Mouse (Mus musculus) megakaryocyte progenitor cell, adult 5-6 weeks (primary cell): ENCODE results near the gene Cenps. TPM values are rescaled to one million over a fixed set of nuclear protein-coding genes. Genes with fewer than 3 reads are reported as not detected.
A peak's percentile ranks its signal among the peaks of the same experiment; 100 is the strongest.
"Not testable (repeated sequence)": the region's sequence is repeated elsewhere in the genome, so short reads cannot be mapped to it uniquely, and the experiment has no call there.

Experiments used
- ATAC-seq: replicated peaks from 2 replicates; pipeline ENCODE4 v1.8.0; 2016; ENCODE audit warnings: mild to moderate bottlenecking, moderate TSS enrichment, inconsistent platforms; ENCODE audit not compliant: poor library complexity
- total RNA-seq, 2 experiments: library from RNA; stranded (forward) in 1 of 2; stranded (reverse) in 1 of 2; fragments of 157-497, 149-512 nt in 1 of 2; fragments of 200-1000 nt in 1 of 2; gene quantifications; 2 replicates each; pipeline versions ENCODE4 v1.2.3 to v1.2.4; 2015 to 2017

Cenps gene
- total RNA-seq (2015) (19.3 and 23.2 TPM in 2 replicates), total RNA-seq (2017) (26.0 and 35.2 TPM in 2 replicates)

DNA sequence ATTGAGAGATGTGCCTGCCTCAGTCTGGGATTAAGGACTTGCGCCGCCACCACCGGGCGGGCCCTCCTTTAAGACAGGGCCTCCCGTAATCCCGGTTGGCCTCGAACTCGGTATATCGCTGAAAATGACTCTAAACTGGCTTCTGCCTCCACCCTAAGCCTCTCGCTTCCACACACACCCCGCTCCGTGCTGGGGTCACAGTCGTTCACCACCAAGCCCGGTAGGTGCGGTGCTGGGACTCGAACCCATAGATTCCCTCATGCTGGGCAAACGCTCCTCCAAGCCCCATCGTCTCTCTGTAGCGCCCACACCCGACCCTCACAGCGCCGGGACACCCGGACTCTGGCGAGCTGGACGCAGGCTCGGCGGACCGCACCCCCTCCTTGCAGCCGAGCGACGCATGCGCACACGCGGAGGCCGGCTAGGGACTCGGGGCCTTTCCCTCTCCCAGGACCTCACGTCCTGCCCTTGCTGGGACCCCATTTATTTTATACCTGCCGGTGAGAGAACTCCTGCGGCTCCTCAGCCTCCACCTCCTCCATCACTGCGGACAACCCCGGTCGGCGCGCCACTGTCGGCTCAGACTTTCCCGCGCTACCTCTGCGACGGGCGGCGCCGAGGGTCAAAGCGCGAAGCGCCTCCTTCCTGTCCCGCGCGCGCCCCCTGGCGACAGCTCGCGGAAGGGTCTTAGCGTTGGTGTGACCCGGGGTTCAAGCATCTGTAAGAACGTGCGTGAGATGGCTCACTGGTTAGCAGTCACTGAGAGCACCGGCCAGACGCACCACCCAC, at the start of gene Cenps:
Gene Cenps, minus strand, starts transcription at position 648 of the 789 bp plus-strand sequence.
- peak; percentile 94 for ATAC-seq

DNA sequence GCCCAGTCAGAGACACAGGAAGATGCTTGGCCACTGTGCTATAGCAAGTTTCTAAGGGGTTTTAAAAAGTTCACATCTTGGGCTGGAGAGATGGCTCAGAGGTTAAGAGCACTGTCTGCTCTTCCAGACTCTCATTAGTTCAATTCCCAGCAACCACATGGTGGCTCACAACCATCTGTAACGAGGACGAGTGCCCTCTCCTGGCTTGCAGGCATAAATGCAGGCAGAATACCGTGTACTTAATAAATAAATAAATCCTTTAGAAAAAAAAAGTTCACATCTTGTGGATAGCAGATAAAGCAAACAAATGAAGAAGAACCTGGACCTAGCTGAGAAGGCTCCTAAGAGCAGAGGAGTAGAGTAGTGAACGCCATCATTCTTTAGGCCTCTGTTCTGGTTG, 45.3 kb upstream of the Cenps start:
- 0 out of 2 replicates have a peak, but pooled peaks have one; percentile 18 for ATAC-seq

DNA sequence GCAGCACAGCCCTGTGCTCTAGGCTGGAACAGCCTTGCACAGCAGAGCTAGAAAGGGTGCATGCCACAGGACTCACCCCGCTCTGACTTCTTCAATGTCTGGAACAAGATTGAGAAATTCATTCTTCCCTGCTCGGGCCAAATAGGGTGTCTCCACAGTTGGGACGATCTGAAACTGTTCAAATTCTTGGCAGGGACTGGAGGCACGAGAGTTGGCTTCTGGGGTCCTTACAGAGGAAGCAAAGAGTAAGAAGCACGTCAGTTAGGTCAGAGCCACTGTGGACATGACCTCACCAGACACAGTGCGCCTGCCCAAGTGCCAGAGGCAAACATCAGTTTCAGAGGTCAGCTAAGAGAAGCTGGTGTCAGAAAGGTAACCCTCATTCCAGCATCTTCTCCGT, 44.8 kb upstream of the Cenps start:
- ATAC-seq = peak; percentile 56

DNA sequence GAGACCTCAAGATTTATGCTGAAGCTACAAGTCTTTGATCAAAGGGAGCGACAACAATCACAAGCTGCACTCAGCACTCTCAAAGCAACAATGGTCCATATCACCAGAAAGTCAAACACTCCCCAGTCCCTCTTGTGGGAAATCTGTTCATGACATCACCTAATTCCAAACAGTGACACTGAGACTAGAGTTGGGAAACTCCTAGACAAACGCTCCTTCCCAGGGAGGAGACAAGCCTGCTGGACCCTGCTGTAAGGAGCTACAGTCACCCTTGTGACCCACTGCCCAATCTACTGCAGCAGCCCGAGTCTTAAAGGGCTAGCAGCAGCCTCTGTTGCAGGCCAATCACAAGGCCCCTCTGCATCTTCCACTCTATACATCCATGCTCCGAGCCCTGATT, 42.1 kb upstream of the Cenps start:
- no peak for ATAC-seq

DNA sequence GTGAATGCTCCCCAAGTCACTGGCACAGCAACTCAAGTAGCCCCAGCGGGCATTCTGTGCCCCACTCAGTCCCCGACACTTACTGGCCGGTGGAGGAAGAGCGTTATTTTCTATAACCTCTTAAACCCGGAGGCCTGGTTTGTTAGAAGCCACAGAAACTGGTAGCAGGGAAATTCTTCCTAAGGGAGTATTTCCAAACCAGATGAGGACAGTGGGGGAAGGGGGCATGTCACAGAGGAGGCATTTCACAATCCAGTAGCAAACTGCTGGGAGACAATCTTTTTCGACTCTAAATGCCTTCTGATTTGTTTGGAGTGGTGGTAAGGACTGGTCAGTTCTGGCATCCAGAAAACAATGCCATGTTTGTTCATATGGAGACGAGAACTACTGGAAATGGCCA, 41.7 kb upstream of the Cenps start:
- ATAC-seq = peak; percentile 27

DNA sequence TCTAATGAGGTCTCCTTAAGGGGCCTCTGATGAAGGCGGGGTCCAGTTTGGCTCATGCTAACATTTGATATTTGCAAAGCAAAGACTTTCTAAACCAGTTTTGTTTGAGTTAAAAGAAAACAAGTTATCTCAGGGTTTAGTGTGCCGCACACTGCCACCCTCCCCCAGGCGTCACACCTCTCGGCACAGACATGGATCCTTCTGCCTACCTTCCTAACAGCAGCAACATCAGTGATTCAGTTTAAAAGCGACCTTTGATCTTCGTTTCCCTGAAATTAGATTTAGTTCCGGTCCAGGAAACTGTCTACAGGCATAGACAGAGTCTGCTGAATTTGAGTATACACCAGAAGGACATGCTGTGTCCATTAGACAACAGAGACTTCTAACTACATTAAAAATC, 40.9 kb upstream of the Cenps start:
- no peak for ATAC-seq

DNA sequence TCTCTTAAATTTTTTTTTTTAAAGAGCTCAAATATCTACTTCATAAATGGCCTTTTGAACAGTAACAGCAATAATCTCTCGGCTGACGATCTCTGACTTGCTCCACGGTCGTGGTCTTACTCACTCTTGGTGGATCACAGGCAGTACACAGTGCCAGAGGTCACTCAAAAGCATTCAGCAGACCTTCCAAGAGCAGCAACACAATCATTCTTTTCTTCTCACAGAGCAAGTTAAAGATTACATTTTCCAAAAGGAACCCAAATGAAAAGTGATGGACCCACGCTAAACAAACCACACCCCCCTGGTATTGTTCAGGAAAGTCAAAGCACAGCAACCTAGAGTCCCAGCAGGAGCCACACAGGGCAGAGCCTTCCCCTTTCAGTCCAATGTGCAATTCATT, 39.6 kb upstream of the Cenps start:
- no peak for ATAC-seq

DNA sequence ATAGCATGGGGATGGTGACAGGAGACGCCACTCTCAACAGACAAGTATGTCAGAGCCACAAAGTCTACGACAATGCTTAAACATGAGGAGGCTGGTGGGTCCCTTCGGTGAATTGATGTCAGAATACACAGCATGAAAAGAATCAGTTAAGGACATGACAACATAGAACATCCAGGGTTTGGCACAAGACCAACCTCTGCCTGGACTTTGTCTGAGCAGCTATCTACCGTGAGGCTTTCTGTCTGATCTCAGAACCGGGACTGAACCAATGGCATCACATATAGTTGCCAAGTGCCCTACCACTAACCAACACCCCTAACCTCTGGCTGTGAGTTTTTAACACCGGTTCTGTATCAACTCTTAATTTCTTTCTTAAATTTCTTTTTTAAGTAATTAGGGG, 39.2 kb upstream of the Cenps start:
- ATAC-seq = no peak

DNA sequence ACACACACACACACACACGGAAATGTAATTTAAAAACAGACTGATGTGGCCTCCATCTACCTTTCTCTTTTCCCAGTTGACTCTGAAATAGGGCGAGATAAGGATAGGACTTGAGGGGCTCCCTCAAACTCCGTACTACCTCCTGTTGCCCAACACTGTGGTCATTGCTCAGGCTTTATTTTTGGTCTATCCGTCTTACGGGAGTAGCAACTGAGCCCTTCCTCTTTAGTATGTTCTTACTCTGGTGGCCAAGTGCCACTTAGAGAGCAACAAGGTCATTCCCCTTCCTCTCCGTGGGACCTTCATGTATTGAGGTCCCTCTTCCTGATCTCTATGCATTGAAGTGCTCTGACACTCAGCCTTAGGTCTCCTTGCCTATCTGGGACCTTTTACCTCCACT, 36.2 kb upstream of the Cenps start:
- ATAC-seq = peak; percentile 67

DNA sequence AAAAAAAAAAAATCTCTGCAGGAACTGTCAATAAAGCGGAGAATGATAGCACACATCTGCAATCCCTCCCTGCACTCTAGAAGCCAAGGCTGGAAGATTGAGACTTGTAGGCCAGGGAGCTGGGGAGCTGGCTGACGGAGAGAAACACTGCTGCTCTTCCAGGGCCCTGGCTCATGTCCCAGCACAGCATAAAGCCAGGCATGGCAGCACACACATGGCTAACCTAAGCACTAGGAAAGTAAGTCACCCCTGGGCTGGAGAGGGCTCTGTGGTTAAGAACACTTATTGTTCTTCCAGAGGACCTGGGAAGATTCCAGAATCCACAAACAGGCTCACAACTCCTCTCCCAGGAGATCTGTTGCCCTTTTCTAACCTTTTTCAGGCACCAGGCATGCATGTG, 35.2 kb upstream of the Cenps start:
- no peak for ATAC-seq

DNA sequence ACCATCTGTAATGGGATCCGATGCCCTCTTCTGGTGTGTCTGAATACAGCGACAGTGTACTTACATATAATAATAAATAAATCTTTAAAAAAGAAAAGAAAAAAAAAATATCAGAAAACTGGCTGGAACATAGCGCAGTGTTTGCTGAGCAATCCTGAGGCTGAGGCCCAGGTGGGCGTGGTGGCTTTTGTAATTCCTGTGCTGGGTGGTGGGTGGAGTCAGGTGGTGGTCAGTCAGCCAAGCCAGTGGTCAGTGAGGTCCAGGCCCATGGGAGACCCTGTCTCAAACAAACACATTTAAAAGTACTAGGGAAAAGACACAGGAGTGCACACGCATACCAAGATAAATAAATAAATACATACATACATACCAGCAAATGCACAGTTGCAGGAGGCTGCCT, 34.7 kb upstream of the Cenps start:
- no peak for ATAC-seq

DNA sequence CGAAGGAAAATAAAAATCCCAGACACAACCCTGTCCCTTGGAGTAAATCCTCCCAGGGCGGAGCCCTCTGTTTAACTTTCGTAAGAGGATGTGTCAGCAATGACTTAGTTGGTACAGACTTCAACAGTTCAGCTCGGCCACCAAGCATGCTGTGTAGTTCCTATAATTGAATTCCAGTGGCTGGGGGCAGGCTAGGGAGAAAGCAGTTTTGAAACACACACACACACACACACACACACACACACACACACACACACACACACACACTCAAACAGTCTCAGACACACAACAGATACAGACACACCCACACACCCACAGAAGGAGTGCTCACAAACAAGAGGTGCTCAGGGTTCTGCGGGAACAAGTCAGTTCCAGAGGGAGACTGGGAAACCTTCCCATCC, 34.2 kb upstream of the Cenps start:
- ATAC-seq = peak; percentile 47

DNA sequence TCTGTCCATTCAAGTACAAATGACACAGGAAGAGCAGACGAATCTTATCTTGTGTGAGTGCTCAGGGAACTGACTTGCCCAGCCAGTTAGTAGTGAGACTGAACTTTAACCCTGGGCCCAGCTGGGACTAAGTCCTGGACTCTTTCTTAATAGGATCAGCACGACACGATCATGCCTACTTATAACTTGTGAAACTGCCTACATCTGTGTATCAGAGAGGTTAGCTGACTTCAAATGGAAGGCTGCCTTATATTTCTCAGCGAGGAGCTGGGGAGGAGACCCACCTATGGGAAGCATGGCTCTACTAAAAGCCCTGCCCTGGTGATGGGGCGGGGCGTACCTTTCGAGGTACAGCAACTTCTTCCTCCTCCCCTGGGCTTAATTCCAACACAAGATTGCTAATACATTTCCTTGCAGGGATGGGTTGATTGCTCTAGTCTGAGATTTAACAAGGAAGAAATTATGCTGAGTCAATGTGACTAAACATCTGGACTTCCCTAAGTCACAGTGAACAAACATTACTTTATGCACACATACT, 33.0 kb upstream of the Cenps start:
- ATAC-seq = peak; percentile 27

DNA sequence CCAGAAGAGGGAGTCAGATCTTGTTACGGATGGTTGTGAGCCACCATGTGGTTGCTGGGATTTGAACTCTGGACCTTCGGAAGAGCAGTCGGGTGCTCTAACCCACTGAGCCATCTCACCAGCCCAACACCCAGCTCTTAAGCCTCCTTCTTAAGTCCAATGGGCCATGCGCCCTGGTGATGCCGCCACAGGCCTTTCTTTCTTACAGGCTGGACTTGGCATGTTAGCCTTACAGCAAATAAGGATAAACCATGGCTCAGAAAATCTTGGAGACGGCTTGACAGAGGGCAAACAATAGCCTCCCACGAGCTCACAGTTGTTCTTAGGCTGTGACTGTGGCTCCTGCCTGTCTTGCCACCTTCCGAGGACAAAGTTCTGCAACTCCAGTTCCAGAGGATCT, 32.5 kb upstream of the Cenps start:
- not testable (repeated sequence) for ATAC-seq

DNA sequence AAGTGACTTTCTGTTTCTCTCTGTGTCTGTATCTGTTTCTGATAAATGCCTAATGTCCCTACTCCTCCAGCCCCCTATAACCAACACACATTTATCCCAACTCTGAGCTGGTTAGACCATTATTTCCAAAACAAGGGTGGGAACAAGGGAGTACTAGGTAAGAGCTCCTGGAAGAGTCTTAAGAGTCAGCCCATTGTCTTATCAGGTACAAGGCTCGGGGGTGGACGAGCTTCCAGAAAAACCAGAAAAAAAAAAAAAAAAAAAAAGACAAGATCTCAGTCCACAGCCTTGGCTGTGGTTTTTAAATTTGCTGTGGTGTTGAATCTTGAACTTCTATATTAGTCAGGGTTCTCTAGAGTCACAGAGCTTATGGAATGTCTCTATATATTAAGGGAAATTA, 30.6 kb upstream of the Cenps start:
- no peak for ATAC-seq

DNA sequence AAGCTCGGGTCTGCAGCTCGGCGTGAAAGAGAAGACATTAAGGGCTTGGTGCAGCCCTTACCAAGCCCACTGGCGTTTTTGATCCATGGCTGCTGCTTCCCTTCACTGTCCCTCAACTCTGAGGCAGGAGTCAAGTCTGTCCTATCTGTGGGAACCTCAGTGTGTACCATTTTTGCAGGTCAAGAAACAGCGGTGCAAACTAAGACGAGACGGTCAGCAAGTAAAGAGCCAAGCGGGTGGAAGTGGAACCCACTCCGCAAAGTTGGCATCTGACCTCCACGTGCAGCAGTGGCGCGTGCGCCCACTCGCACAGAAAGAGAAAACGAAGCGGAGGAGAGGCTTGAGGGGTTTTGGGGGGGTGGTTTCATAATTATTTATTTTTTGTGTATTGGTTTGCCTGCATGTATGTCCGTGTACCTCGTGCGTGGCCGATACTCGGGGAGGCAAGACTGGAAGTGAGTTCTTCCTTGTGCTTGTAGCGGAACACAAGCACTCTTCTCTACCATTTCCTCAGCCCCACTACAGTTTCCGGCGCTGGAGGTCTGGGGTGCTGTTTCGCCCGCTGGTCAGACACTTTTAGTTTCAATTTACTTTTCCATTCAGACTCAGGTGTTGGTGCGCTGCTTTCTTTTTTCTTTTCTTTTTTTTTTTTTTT, 29.7 kb upstream of the Cenps start:
- ATAC-seq = peak; percentile 18

DNA sequence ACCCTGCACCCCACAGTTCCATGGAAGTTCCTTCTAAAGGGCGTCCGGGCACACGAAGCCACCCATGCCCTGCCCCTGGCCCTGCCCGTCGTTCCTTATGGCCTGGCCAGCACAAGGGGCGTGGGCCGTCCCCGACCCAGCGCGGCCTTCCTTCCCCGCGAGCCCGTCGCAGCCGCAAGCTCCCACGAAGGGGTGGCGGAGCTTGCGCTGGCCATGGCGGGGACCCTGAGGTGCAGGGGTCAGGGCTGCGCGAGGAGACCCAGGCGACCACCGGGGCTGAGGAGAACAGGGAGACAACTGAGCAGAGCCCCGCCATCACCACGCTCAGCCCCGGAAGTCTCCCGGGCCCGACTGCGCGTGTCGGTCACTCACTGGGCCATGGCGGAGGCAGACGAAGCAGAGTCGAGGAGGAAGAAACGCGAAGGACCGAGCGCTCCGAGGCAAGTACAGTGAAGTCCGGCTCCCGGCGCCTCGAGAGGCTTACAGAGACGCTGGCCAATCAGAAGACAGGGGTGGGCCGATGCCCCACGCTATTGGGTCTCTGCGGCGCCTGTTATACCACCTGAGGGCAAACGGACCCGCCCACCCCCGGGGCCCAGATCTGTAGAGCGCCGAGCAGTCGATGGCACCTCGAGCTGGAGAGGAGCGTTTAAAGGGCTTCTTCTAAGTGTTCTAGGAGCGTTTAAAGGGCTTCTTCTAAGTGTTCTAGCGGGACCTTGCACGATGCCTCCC, 29.0 kb upstream of the Cenps start, which contains the start of gene Pgd:
Gene Pgd, minus strand, starts transcription at position 557 of the 732 bp plus-strand sequence.
- ATAC-seq = peak; percentile 85

DNA sequence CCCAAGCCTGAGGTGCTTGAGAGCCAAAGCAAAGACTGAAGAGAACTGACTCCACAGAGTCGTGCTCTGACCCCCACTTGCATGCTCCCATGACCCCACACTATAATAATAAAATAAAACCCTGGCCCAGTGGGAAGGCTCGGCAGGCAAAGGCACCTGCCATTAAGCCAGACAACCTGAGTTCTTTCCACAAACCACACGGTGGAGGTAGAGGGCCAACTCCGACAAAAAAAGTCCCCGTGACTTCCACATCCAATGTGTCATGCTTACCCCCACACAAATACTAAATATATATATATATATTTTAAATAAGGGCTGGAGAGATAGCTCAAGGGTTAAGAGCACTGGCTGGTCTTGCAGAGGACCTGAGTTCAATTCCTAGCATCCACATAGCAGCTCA, 26.7 kb upstream of the Cenps start:
- ATAC-seq = no peak

DNA sequence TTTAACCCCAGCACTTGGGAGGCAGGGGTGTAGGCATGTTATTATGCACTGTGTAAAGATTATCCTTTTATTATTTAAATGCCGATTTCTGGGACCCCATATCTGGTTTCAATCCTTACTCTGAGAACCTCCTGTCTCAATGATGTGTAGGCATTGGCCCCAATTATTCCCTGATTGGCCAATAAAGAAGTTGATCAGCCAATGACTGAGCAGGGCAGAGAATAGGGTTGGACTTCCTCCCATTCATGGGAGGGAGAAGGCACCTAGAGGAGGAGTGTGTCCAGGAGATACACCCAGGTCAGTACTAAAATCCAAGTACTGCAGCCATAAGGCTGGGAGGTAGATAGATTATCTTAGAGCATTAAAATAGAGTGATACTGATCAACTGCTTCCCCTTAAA, 25.8 kb upstream of the Cenps start:
- no peak for ATAC-seq

DNA sequence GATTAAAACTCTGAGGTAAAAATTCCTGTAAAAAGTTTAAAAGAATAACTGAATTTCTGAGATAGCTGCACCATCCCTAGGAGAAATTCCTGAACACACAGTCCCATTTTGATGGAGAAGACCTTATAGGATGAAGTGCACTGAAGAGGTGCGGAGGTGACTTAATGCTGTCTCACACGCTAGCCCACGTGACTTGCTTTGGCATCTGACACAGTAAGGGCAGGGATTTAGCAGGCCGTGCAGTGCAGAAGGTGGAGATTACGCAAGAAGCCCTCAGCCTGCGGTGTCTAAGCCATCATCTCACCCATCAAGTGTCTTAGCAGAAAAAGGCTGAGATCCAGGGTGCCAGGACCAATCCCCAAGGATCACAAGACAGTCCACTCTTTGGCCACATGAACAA, 23.7 kb upstream of the Cenps start:
- 0 out of 2 replicates have a peak, but pooled peaks have one; percentile 30 for ATAC-seq

DNA sequence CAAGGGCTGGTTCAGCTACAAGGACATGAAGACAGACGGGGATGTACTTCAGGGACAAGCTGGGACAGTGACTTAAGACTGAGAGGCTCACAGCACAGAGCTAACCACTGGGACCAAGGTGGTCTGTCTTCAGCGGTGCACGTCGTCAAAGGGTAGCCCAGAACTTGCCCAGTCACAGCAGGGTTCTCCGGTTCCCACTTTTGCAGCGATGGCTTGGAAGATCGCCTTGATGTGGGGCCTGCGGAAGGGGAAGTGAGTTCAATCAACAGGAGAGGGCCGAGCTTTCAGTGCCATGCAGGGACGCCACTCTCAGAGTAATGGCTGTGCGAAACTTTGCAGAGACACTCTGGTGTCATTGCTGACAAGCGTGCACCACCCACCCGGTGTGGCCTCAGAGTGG, 22.5 kb upstream of the Cenps start:
- no peak for ATAC-seq
